Mouse (Mus musculus) heart, embryonic 16.5 days (tissue): ENCODE data around the gene Bola2. TPM values are rescaled to one million over a fixed set of nuclear protein-coding genes. Genes with fewer than 3 reads are reported as not detected.

Experiments used
- ATAC-seq: fragments of 200-750 bp; cut with Nextera tagmentation; replicated peaks from 2 replicates; pipeline ENCODE4 v1.8.0; 2017; ENCODE audit warnings: moderate number of reproducible peaks; ENCODE audit not compliant: insufficient read depth, low FRiP score; ENCODE audit errors: extremely low read depth
- H3K27ac ChIP-seq: fragments of 300-500 bp; sonication (generic); 2 replicates; pipeline ENCODE4 v1.5.1; 2014; ENCODE audit warnings: mild to moderate bottlenecking, low read length, control low read depth, moderate library complexity
- H3K27me3 ChIP-seq: fragments of 300-500 bp; sonication (generic); 2 replicates; pipeline ENCODE4 v1.6.1; 2014; ENCODE audit warnings: low read length, mixed read lengths; ENCODE audit not compliant: control insufficient read depth, insufficient read depth
- H3K36me3 ChIP-seq: fragments of 300-500 bp; sonication (generic); 2 replicates; pipeline ENCODE4 v1.6.1; 2014; ENCODE audit not compliant: control insufficient read depth, insufficient read depth
- H3K4me1 ChIP-seq: fragments of 300-500 bp; sonication (generic); 2 replicates; pipeline ENCODE4 v1.6.1; 2014; ENCODE audit warnings: low read length, mixed read lengths; ENCODE audit not compliant: control insufficient read depth, insufficient read depth
- H3K4me2 ChIP-seq: fragments of 300-500 bp; sonication (generic); 2 replicates; pipeline ENCODE4 v1.6.1; 2014; ENCODE audit warnings: low read depth, mild to moderate bottlenecking, control low read depth, low read length
- H3K4me3 ChIP-seq: fragments of 300-500 bp; sonication (generic); 2 replicates; pipeline ENCODE4 v1.5.1; 2014; ENCODE audit warnings: mild to moderate bottlenecking, control low read depth, low read length
- H3K9ac ChIP-seq: fragments of 300-500 bp; sonication (generic); 2 replicates; pipeline ENCODE4 v1.6.1; 2014; ENCODE audit warnings: low read length, control low read depth
- H3K9me3 ChIP-seq: fragments of 300-500 bp; sonication (generic); replicated peaks from 2 replicates; pipeline ENCODE4 v1.6.1; 2016; ENCODE audit warnings: low read length; ENCODE audit not compliant: control insufficient read depth
- WGBS: fragments of 180-500 bp; shearing (Covaris S2); extraction: QIAGEN DNeasy Blood & Tissue Kit; methylation state at CpG from one replicate; pipeline ENCODE4 v1.1.7; 2014; 5-methylcytosine and 5-hydroxymethylcytosine counted together
- polyA plus RNA-seq: library from polyadenylated mRNA; unstranded; fragments of >200 nt; fragmentation: Nextera tagmentation; extraction: Ambion mirVana; gene quantifications from 2 replicates; pipeline ENCODE4 v1.2.1, GENCODE M21; 2015

Gene Bola2
- polyA plus RNA-seq, 1 experiment from 2014 or later = 75.4 TPM

DNA sequence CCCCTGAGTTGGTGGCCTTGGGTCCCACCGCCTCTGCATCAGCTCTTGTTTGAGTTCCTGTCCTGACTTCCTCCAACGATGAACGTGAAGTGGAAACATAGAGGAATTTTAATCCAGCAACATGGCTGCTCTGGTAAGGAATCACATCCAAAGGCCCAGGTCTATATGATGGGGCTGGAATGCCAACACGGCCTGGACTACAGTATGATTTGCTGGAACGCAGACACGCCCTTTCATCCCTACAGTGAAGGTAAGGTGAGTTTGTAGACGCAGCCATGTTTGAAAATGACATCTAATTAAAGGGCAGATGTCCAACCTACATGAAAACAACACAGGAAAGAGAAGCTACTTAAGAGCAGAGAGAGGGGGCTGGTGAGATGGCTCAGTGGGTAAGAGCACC is 1.4 kb upstream of the Bola2 start:
- H3K4me2 ChIP-seq = no peak overlapping the region
- H3K36me3 ChIP-seq = peaks cover 16% of the 10 kb centered on the region
- WGBS = 80% methylated on average over 7 of the region's 7 CpGs
- no peak overlapping the region for H3K27ac ChIP-seq
- ATAC-seq = no peak
- no peaks in the 10 kb centered on the region for H3K27me3 ChIP-seq
- H3K4me1 ChIP-seq = peaks cover 24% of the 10 kb centered on the region
- no peak overlapping the region for H3K4me3 ChIP-seq
- no peak overlapping the region for H3K9ac ChIP-seq
- no peaks in the 10 kb centered on the region for H3K9me3 ChIP-seq

GRCm38 (mm10) chr7:126694441-126695051 is 655 bp upstream of the Bola2 start:
- H3K27ac ChIP-seq = no peak overlapping the region
- WGBS = 50% methylated on average over 10 of the region's 10 CpGs
- peak overlapping the region; percentile 96 for H3K9ac ChIP-seq
- peaks cover 16% of the 10 kb centered on the region for H3K36me3 ChIP-seq
- no peaks in the 10 kb centered on the region for H3K9me3 ChIP-seq
- peak overlapping the region; percentile 89 for H3K4me2 ChIP-seq
- ATAC-seq = no peak
- H3K27me3 ChIP-seq = no peaks in the 10 kb centered on the region
- H3K4me3 ChIP-seq = peak overlapping the region; percentile 86
- H3K4me1 ChIP-seq = peaks cover 24% of the 10 kb centered on the region

GRCm38 (mm10) chr7:126695631-126696207 is 518 bp downstream of the Bola2 start, which contains the start of gene Slx1b:
Slx1b (minus strand) TSS chr7:126695784.
- peaks cover 24% of the 10 kb centered on the region for H3K4me1 ChIP-seq
- peak within 1 kb of the TSS; percentile 97 for H3K27ac ChIP-seq
- H3K27me3 ChIP-seq = no peaks in the 10 kb centered on the region
- H3K9me3 ChIP-seq = no peaks in the 10 kb centered on the region
- peak within 1 kb of the TSS; percentile 96 for H3K9ac ChIP-seq
- peak within 1 kb of the TSS; percentile 89 for H3K4me2 ChIP-seq
- under 1% methylated on average over 40 of the region's 40 CpGs for WGBS
- H3K4me3 ChIP-seq = peak within 1 kb of the TSS; percentile 86
- H3K36me3 ChIP-seq = peaks cover 15% of the 10 kb centered on the region
- peak; percentile 95 for ATAC-seq

GRCm38 (mm10) chr7:126696303-126696702 is 1.1 kb downstream of the Bola2 start:
- H3K27ac ChIP-seq = no peak overlapping the region

GRCm38 (mm10) chr7:126696886-126697285 is 1.7 kb downstream of the Bola2 start:
- Histone ChIP-seq H3K4me3 (peak overlapping the region; percentile 86), H3K4me2 (peak overlapping the region; percentile 89), H3K36me3 (peaks cover 6% of the 10 kb centered on the region), H3K4me1 (peaks cover 29% of the 10 kb centered on the region), H3K27me3 (no peaks in the 10 kb centered on the region), H3K9ac (no peak overlapping the region; the same call in 1 of the 2 replicates), H3K27ac (no peak overlapping the region), H3K9me3 (no peaks in the 10 kb centered on the region)
- WGBS = 72% methylated on average over 3 of the region's 3 CpGs
- ATAC-seq = no peak

More at GRCm38 (mm10) chr7:126696303-126696702, 1.1 kb downstream of the Bola2 start:
- Histone ChIP-seq H3K36me3 (peaks cover 9% of the 10 kb centered on the region), H3K4me3 (peak overlapping the region; percentile 86), H3K9ac (peak overlapping the region; percentile 82), H3K9me3 (no peaks in the 10 kb centered on the region), H3K4me1 (peaks cover 27% of the 10 kb centered on the region), H3K4me2 (peak overlapping the region; percentile 89), H3K27me3 (no peaks in the 10 kb centered on the region)
- ATAC-seq = no peak
- 6% methylated on average over 17 of the region's 17 CpGs for WGBS

DNA sequence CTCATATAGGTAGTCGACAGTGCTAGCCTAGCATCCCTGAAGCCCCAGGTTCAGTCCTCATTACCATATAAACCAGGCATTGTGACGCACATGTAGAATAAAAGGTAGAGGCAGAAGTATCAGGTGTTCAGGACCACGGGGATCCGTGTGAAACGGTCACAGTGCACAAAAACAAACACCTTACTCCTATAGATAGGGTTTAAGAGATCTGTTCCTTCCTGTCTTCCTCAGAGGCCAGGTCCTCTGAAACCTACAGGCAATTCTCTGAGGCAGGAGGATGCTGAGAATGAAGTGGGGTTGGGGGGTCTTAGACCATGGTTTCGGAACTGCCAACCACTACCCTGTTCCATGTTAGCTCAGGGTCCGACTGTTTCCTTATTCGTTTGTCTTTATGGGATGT is 2.6 kb downstream of the Bola2 start:
- Histone ChIP-seq H3K9ac (no peak overlapping the region), H3K4me2 (no peak overlapping the region), H3K27me3 (peaks cover 1% of the 10 kb centered on the region; the same call in 1 of the 2 replicates), H3K4me3 (no peak overlapping the region), H3K27ac (no peak overlapping the region), H3K36me3 (no peaks in the 10 kb centered on the region), H3K9me3 (no peaks in the 10 kb centered on the region), H3K4me1 (peaks cover 29% of the 10 kb centered on the region)
- ATAC-seq = no peak
- 89% methylated on average over 8 of the region's 8 CpGs for whole genome bisulfite sequencing

- no peak for ATAC-seq
- peaks cover 27% of the 10 kb centered on the region for H3K4me1 ChIP-seq
- peaks cover 22% of the 10 kb centered on the region for H3K27me3 ChIP-seq
- H3K4me3 ChIP-seq = no peak overlapping the region
- H3K9me3 ChIP-seq = no peaks in the 10 kb centered on the region
- H3K9ac ChIP-seq = no peak overlapping the region; the same call in 1 of the 2 replicates
- H3K4me2 ChIP-seq = no peak overlapping the region
- no peaks in the 10 kb centered on the region for H3K36me3 ChIP-seq
- 77% methylated on average over 25 of the region's 25 CpGs for WGBS
- H3K27ac ChIP-seq = no peak overlapping the region
These were observed 5.1 kb downstream of the Bola2 start for GRCm38 (mm10) chr7:126700063-126701015.

DNA sequence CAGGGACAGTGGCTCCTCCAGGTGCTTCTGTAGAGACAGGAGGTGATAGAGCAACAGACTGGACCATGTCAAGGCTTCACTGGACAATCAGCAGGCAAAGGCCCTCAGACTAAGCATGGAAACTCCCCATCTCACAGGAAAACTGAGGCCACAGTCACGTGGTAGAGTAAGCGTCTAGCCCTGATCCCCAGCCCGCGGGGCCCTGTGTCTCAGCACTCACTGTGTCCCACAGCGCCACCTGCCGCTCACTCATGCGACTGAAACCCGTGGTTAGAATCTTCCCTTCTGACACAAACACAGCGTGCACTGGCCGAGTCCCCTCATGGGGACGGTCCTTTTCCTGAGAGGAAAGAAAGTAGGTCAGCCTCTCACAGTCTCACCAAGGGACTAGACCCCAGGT is 5.9 kb downstream of the Bola2 start:
- peak overlapping the region; percentile 61 for H3K4me2 ChIP-seq
- 0% methylated on average over 11 of the region's 11 CpGs for WGBS

More for the DNA sequence above, 5.9 kb downstream of the Bola2 start:
- ATAC-seq = peak; percentile 39
- Histone ChIP-seq H3K9me3 (no peaks in the 10 kb centered on the region), H3K4me3 (peak overlapping the region; percentile 34), H3K27me3 (peaks cover 25% of the 10 kb centered on the region), H3K36me3 (no peaks in the 10 kb centered on the region), H3K9ac (peak overlapping the region; percentile 60), H3K4me1 (peaks cover 27% of the 10 kb centered on the region), H3K27ac (no peak overlapping the region)
